Mouse (Mus musculus) neural tube, embryonic 15.5 days (tissue): Measurements from ENCODE around the gene Arhgap15. TPM values are rescaled to one million over a fixed set of nuclear protein-coding genes. Genes with fewer than 3 reads are reported as not detected.

Source experiments
- ATAC-seq: fragments of 200-750 bp; cut with Nextera tagmentation; 2 replicates; pipeline ENCODE4 v1.8.0; 2017; ENCODE audit warnings: mild to moderate bottlenecking, moderate TSS enrichment, moderate library complexity; ENCODE audit not compliant: low FRiP score
- H3K27ac ChIP-seq: fragments of 300-500 bp; sonication (generic); replicated peaks from 2 replicates; pipeline ENCODE4 v1.5.1; 2015; ENCODE audit warnings: mild to moderate bottlenecking, inconsistent platforms
- H3K27me3 ChIP-seq: fragments of 300-500 bp; sonication (generic); replicated peaks from 2 replicates; pipeline ENCODE4 v1.6.1; 2015; ENCODE audit warnings: inconsistent platforms
- H3K36me3 ChIP-seq: fragments of 300-500 bp; sonication (generic); 2 replicates; pipeline ENCODE4 v1.6.1; 2015; ENCODE audit warnings: inconsistent platforms
- H3K4me1 ChIP-seq: fragments of 300-500 bp; sonication (generic); 2 replicates; pipeline ENCODE4 v1.6.1; 2015; ENCODE audit warnings: inconsistent platforms
- H3K4me2 ChIP-seq: fragments of 300-500 bp; sonication (generic); 2 replicates; pipeline ENCODE4 v1.6.1; 2015; ENCODE audit warnings: inconsistent platforms, mild to moderate bottlenecking, moderate library complexity
- H3K4me3 ChIP-seq: fragments of 300-500 bp; sonication (generic); replicated peaks from 2 replicates; pipeline ENCODE4 v1.5.1; 2015; ENCODE audit warnings: mild to moderate bottlenecking, inconsistent platforms
- H3K9ac ChIP-seq: fragments of 300-500 bp; sonication (generic); replicated peaks from 2 replicates; pipeline ENCODE4 v1.6.1; 2015; ENCODE audit warnings: mild to moderate bottlenecking, inconsistent platforms
- H3K9me3 ChIP-seq: fragments of 300-500 bp; sonication (generic); replicated peaks from 2 replicates; pipeline ENCODE4 v1.6.1; 2016; ENCODE audit warnings: inconsistent platforms
- WGBS: fragments of 180-500 bp; shearing (Covaris S2); methylation state at CpG from one replicate; pipeline ENCODE4 v1.1.7; 2015; ENCODE audit warnings: mixed read lengths; 5-methylcytosine and 5-hydroxymethylcytosine counted together
- polyA plus RNA-seq: library from polyadenylated mRNA; unstranded; fragments of >200 nt; fragmentation: Nextera tagmentation; extraction: Ambion mirVana; gene quantifications from 2 replicates; pipeline ENCODE4 v1.2.1, GENCODE M21; 2015

Gene Arhgap15
- polyA plus RNA-seq, 1 experiment from 2014 or later, result 3.0 TPM

DNA sequence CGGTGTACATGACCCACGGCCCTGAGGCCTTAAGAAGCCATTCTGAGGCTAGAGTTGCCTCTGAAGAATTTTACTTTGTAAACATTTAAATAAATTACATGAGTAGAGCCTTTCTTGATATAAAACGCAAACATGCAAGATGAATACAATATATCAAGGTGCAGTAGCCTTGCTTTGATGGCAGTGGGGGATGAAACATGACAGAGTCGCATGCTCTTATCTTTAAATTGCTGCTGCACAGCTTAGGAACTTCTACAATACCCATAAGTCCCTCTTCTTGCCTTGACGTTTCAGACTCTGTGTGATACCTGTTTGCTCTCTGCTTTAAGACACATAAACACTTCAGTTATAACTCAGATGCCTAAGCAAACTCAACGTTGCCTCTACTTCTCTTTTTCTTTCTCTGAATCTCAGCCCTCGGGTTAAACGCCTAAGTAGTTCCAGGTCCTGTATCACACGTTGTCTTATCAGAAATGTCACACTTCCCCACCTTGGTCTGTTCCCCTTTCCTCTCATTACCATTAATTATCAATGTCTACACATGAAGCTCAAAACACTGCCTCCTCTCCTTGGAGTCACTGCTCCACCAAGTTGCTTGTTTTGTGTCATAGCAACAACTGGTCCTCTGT, 9.3 kb upstream of the Arhgap15 start:
- H3K4me3 ChIP-seq, result no peak overlapping the region
- no peak overlapping the region for H3K27ac ChIP-seq
- no peaks in the 10 kb centered on the region for H3K36me3 ChIP-seq
- H3K9me3 ChIP-seq, result no peaks in the 10 kb centered on the region
- no peaks in the 10 kb centered on the region for H3K4me1 ChIP-seq
- no peak overlapping the region for H3K9ac ChIP-seq
- 89% methylated on average over 9 of the region's 9 CpGs for WGBS
- no peaks in the 10 kb centered on the region for H3K27me3 ChIP-seq
- no peak overlapping the region for H3K4me2 ChIP-seq
- ATAC-seq, result no peak

DNA sequence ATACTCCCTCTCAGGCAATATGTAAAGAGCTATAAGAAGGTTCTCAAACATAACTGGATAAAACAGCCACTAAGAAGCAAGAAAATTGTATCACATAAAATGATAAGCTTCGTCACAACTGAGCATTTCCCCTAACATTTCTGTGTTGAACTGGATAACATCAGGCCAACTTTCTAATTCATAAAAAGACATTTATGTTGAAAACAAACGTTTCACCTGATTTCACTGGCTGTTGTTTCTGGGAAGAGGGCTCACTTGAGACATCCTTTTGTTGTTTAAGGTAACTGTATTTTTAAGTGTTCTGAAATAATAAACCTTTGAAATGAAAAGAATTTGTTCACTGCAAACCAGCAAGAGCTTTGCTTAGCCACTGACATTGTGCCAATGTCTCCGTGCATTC, 697 bp downstream of the Arhgap15 start:
- no peak for ATAC-seq
- Histone ChIP-seq H3K4me1 (no peaks in the 10 kb centered on the region), H3K36me3 (no peaks in the 10 kb centered on the region), H3K27ac (no peak overlapping the region), H3K4me3 (no peak overlapping the region), H3K27me3 (no peaks in the 10 kb centered on the region), H3K4me2 (no peak overlapping the region), H3K9me3 (no peaks in the 10 kb centered on the region), H3K9ac (no peak overlapping the region)
- WGBS, result 83% methylated on average over 3 of the region's 3 CpGs

DNA sequence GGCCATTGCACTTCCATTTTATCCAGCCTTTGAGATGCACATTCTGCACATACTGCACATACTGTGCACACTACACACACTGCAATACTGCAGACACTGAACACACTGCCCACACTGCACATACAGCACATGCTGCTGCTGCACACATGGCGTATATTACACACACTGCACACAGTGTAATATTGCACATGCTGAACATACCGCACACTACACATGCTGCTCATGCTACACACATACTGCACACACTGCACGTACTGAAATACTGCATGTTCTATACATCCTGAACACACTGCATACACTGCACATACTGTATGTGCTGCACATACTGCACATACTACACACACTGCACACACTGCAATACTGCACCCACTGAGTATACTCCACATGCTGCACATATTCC, 7.3 kb downstream of the Arhgap15 start:
- Histone ChIP-seq H3K4me1 (no peaks in the 10 kb centered on the region), H3K4me2 (no peak overlapping the region), H3K9me3 (no peaks in the 10 kb centered on the region), H3K27me3 (no peaks in the 10 kb centered on the region), H3K27ac (no peak overlapping the region), H3K4me3 (no peak overlapping the region), H3K36me3 (no peaks in the 10 kb centered on the region), H3K9ac (no peak overlapping the region)
- 98% methylated on average over 3 of the region's 3 CpGs for WGBS
- no peak for ATAC-seq

GRCm38 (mm10) chr2:43756626-43757025, 8.0 kb downstream of the Arhgap15 start:
- Histone ChIP-seq H3K4me2 (no peak overlapping the region), H3K9ac (no peak overlapping the region), H3K36me3 (no peaks in the 10 kb centered on the region), H3K9me3 (no peaks in the 10 kb centered on the region), H3K27me3 (no peaks in the 10 kb centered on the region), H3K4me1 (no peaks in the 10 kb centered on the region), H3K27ac (no peak overlapping the region), H3K4me3 (no peak overlapping the region)
- no peak for ATAC-seq
- WGBS, result 80% methylated on average over 2 of the region's 2 CpGs

- Histone ChIP-seq H3K36me3 (no peaks in the 10 kb centered on the region), H3K27ac (no peak overlapping the region), H3K9ac (no peak overlapping the region), H3K4me1 (no peaks in the 10 kb centered on the region), H3K4me2 (no peak overlapping the region), H3K9me3 (no peaks in the 10 kb centered on the region), H3K4me3 (no peak overlapping the region), H3K27me3 (no peaks in the 10 kb centered on the region)
- no peak for ATAC-seq
- WGBS, result 83% methylated on average over 3 of the region's 3 CpGs
Observed at GRCm38 (mm10) chr2:43761735-43762134, 13.1 kb downstream of the Arhgap15 start.

DNA sequence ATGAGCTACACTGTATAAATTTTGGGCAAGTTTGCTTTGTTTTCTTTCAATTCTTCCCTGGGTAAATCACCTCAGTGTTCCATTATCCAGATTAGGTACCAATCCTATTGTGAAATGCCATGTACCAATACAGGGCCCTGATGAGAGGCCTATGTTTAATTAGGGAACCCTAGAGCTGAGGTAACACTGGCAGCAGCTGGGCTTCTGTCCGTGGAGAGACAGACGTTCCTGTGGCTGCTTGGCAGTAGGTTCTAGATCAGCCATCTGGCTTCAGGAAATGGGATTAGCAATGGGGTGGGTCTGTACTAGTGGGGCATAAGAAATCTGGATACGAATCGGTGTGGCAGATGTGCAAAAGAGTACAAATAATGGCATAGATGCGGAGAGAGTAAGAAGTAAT, 14.7 kb downstream of the Arhgap15 start:
- Histone ChIP-seq H3K27ac (no peak overlapping the region), H3K9me3 (no peaks in the 10 kb centered on the region), H3K4me2 (no peak overlapping the region), H3K4me1 (no peaks in the 10 kb centered on the region), H3K9ac (no peak overlapping the region), H3K36me3 (no peaks in the 10 kb centered on the region), H3K27me3 (no peaks in the 10 kb centered on the region), H3K4me3 (no peak overlapping the region)
- WGBS, result 74% methylated on average over 5 of the region's 5 CpGs
- ATAC-seq, result no peak

- Histone ChIP-seq H3K27ac (no peak overlapping the region), H3K9ac (no peak overlapping the region)
- 36% methylated on average over 1 of the region's 1 CpGs for WGBS
Observed at GRCm38 (mm10) chr2:43764456-43764855, 15.8 kb downstream of the Arhgap15 start.

GRCm38 (mm10) chr2:43766200-43766599, 17.6 kb downstream of the Arhgap15 start:
- no peak for ATAC-seq
- Histone ChIP-seq H3K4me2 (no peak overlapping the region), H3K27ac (no peak overlapping the region), H3K27me3 (no peaks in the 10 kb centered on the region), H3K9me3 (no peaks in the 10 kb centered on the region), H3K4me1 (no peaks in the 10 kb centered on the region), H3K9ac (no peak overlapping the region), H3K4me3 (no peak overlapping the region), H3K36me3 (no peaks in the 10 kb centered on the region)
- 87% methylated on average over 3 of the region's 3 CpGs for WGBS

More at GRCm38 (mm10) chr2:43764456-43764855, 15.8 kb downstream of the Arhgap15 start:
- no peaks in the 10 kb centered on the region for H3K4me1 ChIP-seq
- no peak overlapping the region for H3K4me2 ChIP-seq
- no peak for ATAC-seq
- H3K27me3 ChIP-seq, result no peaks in the 10 kb centered on the region
- H3K9me3 ChIP-seq, result no peaks in the 10 kb centered on the region
- H3K4me3 ChIP-seq, result no peak overlapping the region
- H3K36me3 ChIP-seq, result no peaks in the 10 kb centered on the region

DNA sequence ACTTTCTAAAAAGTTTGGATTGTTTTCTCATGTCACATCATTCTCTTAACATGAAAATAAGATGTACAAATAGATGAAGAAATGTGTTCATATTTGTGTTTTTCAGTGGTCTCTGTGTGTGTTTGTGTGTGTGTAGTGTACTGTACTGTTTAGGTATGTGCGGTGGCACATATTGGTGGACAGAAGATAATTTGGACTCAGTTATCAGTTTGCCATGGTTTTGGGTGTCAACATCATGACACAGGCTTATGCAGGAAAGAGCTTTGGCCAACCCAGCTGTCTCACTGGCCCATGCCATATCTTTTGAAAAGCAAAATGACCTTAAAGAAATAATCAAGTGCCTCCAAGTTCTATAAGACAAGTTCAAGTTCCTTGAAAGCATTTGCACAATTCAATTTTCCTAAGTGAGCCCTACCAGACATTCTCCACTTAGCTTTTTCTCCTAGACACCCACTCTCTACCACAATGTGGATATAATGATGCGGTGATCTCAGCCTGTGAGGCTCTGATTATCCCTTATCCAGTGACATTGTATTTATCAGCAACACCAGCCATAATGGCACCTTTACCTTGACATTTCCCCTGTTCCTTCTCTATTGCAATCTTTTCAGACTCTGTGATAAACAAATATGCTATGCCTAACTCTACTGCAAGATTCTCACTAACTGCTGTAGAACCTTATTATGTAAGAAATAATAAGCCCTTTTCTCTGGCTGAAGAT, 21.4 kb downstream of the Arhgap15 start:
- Histone ChIP-seq H3K4me2 (no peak overlapping the region), H3K9ac (no peak overlapping the region), H3K27me3 (no peaks in the 10 kb centered on the region), H3K27ac (no peak overlapping the region), H3K9me3 (no peaks in the 10 kb centered on the region), H3K4me1 (no peaks in the 10 kb centered on the region), H3K36me3 (no peaks in the 10 kb centered on the region), H3K4me3 (no peak overlapping the region)
- ATAC-seq, result no peak
- WGBS, result 97% methylated on average over 2 of the region's 2 CpGs

- ATAC-seq, result no peak
- H3K4me1 ChIP-seq, result no peaks in the 10 kb centered on the region
- H3K9ac ChIP-seq, result no peak overlapping the region
- no peaks in the 10 kb centered on the region for H3K9me3 ChIP-seq
- H3K4me2 ChIP-seq, result no peak overlapping the region
- no peaks in the 10 kb centered on the region for H3K36me3 ChIP-seq
- no peaks in the 10 kb centered on the region for H3K27me3 ChIP-seq
- no peak overlapping the region for H3K27ac ChIP-seq
- no peak overlapping the region for H3K4me3 ChIP-seq
- 85% methylated on average over 5 of the region's 5 CpGs for WGBS
Observed at GRCm38 (mm10) chr2:43772640-43773039, 24.0 kb downstream of the Arhgap15 start.

DNA sequence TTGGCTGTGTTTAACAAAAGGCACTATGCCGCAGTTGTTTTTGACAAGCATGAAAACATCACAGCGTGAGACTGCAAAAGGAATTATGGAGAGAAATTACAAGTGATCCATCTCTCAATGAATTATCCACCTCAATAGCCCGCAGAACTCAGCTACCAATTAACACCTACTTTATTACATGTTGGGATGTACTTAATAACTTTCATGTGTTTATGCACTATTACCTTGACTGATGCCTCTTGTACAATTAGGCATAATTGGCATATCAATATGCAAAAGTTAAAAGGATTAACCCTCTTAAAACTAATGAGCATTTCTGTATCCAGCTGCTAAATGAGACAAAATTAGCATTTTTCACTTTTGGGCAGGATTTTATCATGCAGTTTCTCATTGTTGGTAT, 33.5 kb downstream of the Arhgap15 start:
- Histone ChIP-seq H3K36me3 (no peaks in the 10 kb centered on the region), H3K4me2 (no peak overlapping the region), H3K9ac (no peak overlapping the region), H3K4me3 (no peak overlapping the region), H3K4me1 (peaks cover 25% of the 10 kb centered on the region), H3K27me3 (0 out of 2 replicates have a peak, but pooled peaks cover 3% of the 10 kb centered on the region), H3K27ac (no peak overlapping the region), H3K9me3 (no peaks in the 10 kb centered on the region)
- WGBS, result 43% methylated on average over 3 of the region's 3 CpGs
- ATAC-seq, result peak; percentile 42; the same call in 1 of the 2 replicates
